Mouse (Mus musculus): Measurements from ENCODE around the gene Ccn5.

Gene Ccn5

GRCm38 (mm10) chr2:163842043-163842442, 21.4 kb downstream of the Ccn5 start:
- no peak for DNase-seq (ENCODE audit: low read depth, low spot score)

GRCm38 (mm10) chr2:163853461-163853901, 32.8 kb downstream of the Ccn5 start, which contains the start of gene Kcnk15:
TSS of gene Kcnk15 (plus strand) at chr2:163853651.
- DNase-seq (ENCODE audit: low read depth, low spot score): no peak

- DNase-seq (ENCODE audit: low read depth, low spot score): no peak
Observed at GRCm38 (mm10) chr2:163857233-163857632, 36.6 kb downstream of the Ccn5 start.

GRCm38 (mm10) chr2:163858254-163858947, 37.7 kb downstream of the Ccn5 start:
- DNase-seq (ENCODE audit: low read depth, low spot score): peak; percentile 27

GRCm38 (mm10) chr2:163865311-163865710, 44.6 kb downstream of the Ccn5 start:
- no peak for DNase-seq (ENCODE audit: low read depth, low spot score)

- DNase-seq (ENCODE audit: low read depth, low spot score): no peak
Observed at GRCm38 (mm10) chr2:163866061-163866460, 45.4 kb downstream of the Ccn5 start.

GRCm38 (mm10) chr2:163869783-163870182, 49.1 kb downstream of the Ccn5 start:
- no peak for DNase-seq (ENCODE audit: low read depth, low spot score)

GRCm38 (mm10) chr2:163871266-163871665, 50.6 kb downstream of the Ccn5 start:
- no peak for DNase-seq (ENCODE audit: low read depth, low spot score)

- no peak for DNase-seq (ENCODE audit: low read depth, low spot score)
Observed at GRCm38 (mm10) chr2:163871906-163872305, 51.2 kb downstream of the Ccn5 start.

- no peak for DNase-seq (ENCODE audit: low read depth, low spot score)
Observed at GRCm38 (mm10) chr2:163874877-163875276, 54.2 kb downstream of the Ccn5 start.

- DNase-seq (ENCODE audit: low read depth, low spot score): no peak
Observed at GRCm38 (mm10) chr2:163875484-163875883, 54.8 kb downstream of the Ccn5 start.

GRCm38 (mm10) chr2:163876830-163877498, 56.3 kb downstream of the Ccn5 start:
- DNase-seq (ENCODE audit: low read depth, low spot score): no peak

- DNase-seq (ENCODE audit: low read depth, low spot score): no peak
Observed at GRCm38 (mm10) chr2:163880891-163881290, 60.2 kb downstream of the Ccn5 start.

Data from CD4-positive, CD25-positive, alpha-beta regulatory T cell, adult 2 months (primary cell).